Mouse (Mus musculus) MEL (cell line): ENCODE data around the gene Cers6.

Experiments
- CHD2 ChIP-seq: IDR thresholded peaks from 2 replicates; pipeline ENCODE4 v1.6.1; 2011; ENCODE audit warnings: low read length, improper control_type of control experiment
- CTCF ChIP-seq, 3 experiments: IDR thresholded peaks in 2 of 3; conservative IDR thresholded peaks in 1 of 3; 2 replicates each; pipeline ENCODE4 v1.5.1; 2011 to 2012; ENCODE audit warnings: low read length in 3 of 3, low read depth in 2 of 3, mild to moderate bottlenecking in 2 of 3, improper control_type of control experiment in 1 of 3, inconsistent platforms in 1 of 3, mixed read lengths in 1 of 3, moderate library complexity in 1 of 3; ENCODE audit not compliant: control insufficient read depth in 1 of 3, insufficient read depth in 1 of 3, poor library complexity in 1 of 3, severe bottlenecking in 1 of 3
- E2F4 ChIP-seq: IDR thresholded peaks from 2 replicates; pipeline ENCODE4 v1.6.1; 2011; ENCODE audit warnings: low read depth, low read length, improper control_type of control experiment, borderline replicate concordance
- EP300 ChIP-seq, 2 experiments: IDR thresholded peaks; 2 replicates each; pipeline ENCODE4 v1.6.1; 2011; ENCODE audit warnings: improper control_type of control experiment in 2 of 2, low read length in 2 of 2, low read depth in 1 of 2, mild to moderate bottlenecking in 1 of 2
- ETS1 ChIP-seq: IDR thresholded peaks from 2 replicates; pipeline ENCODE4 v1.6.1; 2012; ENCODE audit warnings: low read depth, mild to moderate bottlenecking, inconsistent platforms, low read length, improper control_type of control experiment, moderate library complexity
- JUND ChIP-seq: IDR thresholded peaks from 2 replicates; pipeline ENCODE4 v1.6.1; 2011; ENCODE audit warnings: low read depth, mild to moderate bottlenecking, improper control_type of control experiment, low read length
- KAT2A ChIP-seq: conservative IDR thresholded peaks from 2 replicates; pipeline ENCODE4 v1.6.1; 2012; ENCODE audit warnings: low read depth, low read length, improper control_type of control experiment, inconsistent platforms
- MAFK ChIP-seq: IDR thresholded peaks from 2 replicates; pipeline ENCODE4 v1.6.1; 2011; ENCODE audit warnings: low read depth, mild to moderate bottlenecking, low read length, improper control_type of control experiment, borderline replicate concordance
- MEF2A ChIP-seq: IDR thresholded peaks from 2 replicates; pipeline ENCODE4 v1.6.1; 2014; ENCODE audit warnings: low read depth, mild to moderate bottlenecking, inconsistent platforms, low read length, improper control_type of control experiment; ENCODE audit not compliant: poor library complexity, insufficient replicate concordance, severe bottlenecking; ENCODE audit errors: extremely low read depth
- MYC ChIP-seq: IDR thresholded peaks from 2 replicates; pipeline ENCODE4 v1.6.1; 2011; ENCODE audit warnings: low read depth, mild to moderate bottlenecking, low read length, improper control_type of control experiment, moderate library complexity
- POLR2A ChIP-seq, 2 experiments: IDR thresholded peaks; 2 replicates each; pipeline ENCODE4 v1.6.1; 2011 to 2012; ENCODE audit warnings: low read length in 2 of 2, mild to moderate bottlenecking in 2 of 2, control low read depth in 1 of 2, improper control_type of control experiment in 1 of 2, low read depth in 1 of 2, moderate library complexity in 1 of 2; ENCODE audit not compliant: control insufficient read depth in 1 of 2, insufficient read depth in 1 of 2, poor library complexity in 1 of 2
- POLR2AphosphoS2 ChIP-seq: IDR thresholded peaks from 2 replicates; pipeline ENCODE4 v1.6.1; 2011; ENCODE audit warnings: low read length, improper control_type of control experiment
- TAL1 ChIP-seq: IDR thresholded peaks from 2 replicates; pipeline ENCODE4 v1.6.1; 2012; ENCODE audit warnings: mild to moderate bottlenecking, inconsistent platforms, low read length, moderate library complexity, mixed read lengths
- ZNF384 ChIP-seq: IDR thresholded peaks from 2 replicates; pipeline ENCODE4 v1.6.1; 2012; ENCODE audit warnings: low read depth, mild to moderate bottlenecking, inconsistent platforms, low read length, improper control_type of control experiment

GRCm38 (mm10) chr2:68945976-68946375 lies 84.7 kb downstream of the Cers6 start:
- TF ChIP-seq POLR2A (IDR thresholded peaks at IDR 0.05; ENCODE audit: control insufficient read depth in 1 of 2, insufficient read depth in 1 of 2, low read depth in 1 of 2, low read length in 2 of 2, poor library complexity in 1 of 2) = no peak
- TF ChIP-seq ETS1 = no peak
- TF ChIP-seq MEF2A = no peak
- no peak for TF ChIP-seq CTCF (IDR thresholded peaks at IDR 0.05 in 2 of 3, conservative IDR thresholded peaks at IDR 0.05 in 1 of 3; ENCODE audit: control insufficient read depth in 1 of 3, insufficient read depth in 1 of 3, low read depth in 2 of 3, low read length in 3 of 3, poor library complexity in 1 of 3, severe bottlenecking in 1 of 3)
- no peak for TF ChIP-seq CHD2
- no peak for TF ChIP-seq EP300 (IDR thresholded peaks at IDR 0.05; ENCODE audit: low read depth in 1 of 2, low read length in 2 of 2)
- no peak for TF ChIP-seq KAT2A
- no peak for TF ChIP-seq MYC
- TF ChIP-seq ZNF384 = no peak
- no peak for TF ChIP-seq TAL1
- no peak for TF ChIP-seq JUND
- TF ChIP-seq E2F4 = no peak
- no peak for TF ChIP-seq MAFK
- no peak for TF ChIP-seq POLR2AphosphoS2
